In genomic region chr7:4923586-4924364, GRCm38 (mm10) we compare ENCODE assay signal across 8 mouse cellular contexts. TPM values are rescaled to one million over a fixed set of nuclear protein-coding genes. Genes with fewer than 3 reads are reported as not detected.
DNase-seq lines count a peak whose midpoint lies in the region; ATAC-seq and TF ChIP-seq lines count a peak whose summit lies in the region.

No protein-coding gene starts in this region.

- peak overlapping the region; percentile 40 for H3K4me3 ChIP-seq in hindbrain, postnatal 0 days (ENCODE audit: low read length)
- H3K4me3 ChIP-seq in limb, embryonic 13.5 days: peak overlapping the region; percentile 42
- peak overlapping the region; percentile 41 for H3K4me3 ChIP-seq in midbrain, embryonic 16.5 days (ENCODE audit: low read depth, low read length)

- 4% methylated on average over 37 of the region's 37 CpGs for WGBS in hindbrain, postnatal 0 days
- 5% methylated on average over 37 of the region's 37 CpGs for WGBS in limb, embryonic 13.5 days
- 4% methylated on average over 37 of the region's 37 CpGs for WGBS in midbrain, embryonic 16.5 days

- peaks cover 21% of the 10 kb centered on the region; the same call in 1 of the 2 replicates for H3K36me3 ChIP-seq in hindbrain, postnatal 0 days (ENCODE audit: insufficient read depth, low read length)
- H3K36me3 ChIP-seq in limb, embryonic 13.5 days: peaks cover 29% of the 10 kb centered on the region
- peaks cover 13% of the 10 kb centered on the region for H3K36me3 ChIP-seq in midbrain, embryonic 16.5 days (ENCODE audit: control insufficient read depth, insufficient read depth, low read length)

- H3K9ac ChIP-seq in hindbrain, postnatal 0 days (replicated peaks; ENCODE audit: low read length): peak overlapping the region; percentile 56
- H3K9ac ChIP-seq in limb, embryonic 13.5 days: peak overlapping the region; percentile 67
- H3K9ac ChIP-seq in midbrain, embryonic 16.5 days (ENCODE audit: low read depth, low read length): peak overlapping the region; percentile 85

- no peaks in the 10 kb centered on the region for H3K27me3 ChIP-seq in hindbrain, postnatal 0 days (ENCODE audit: insufficient read depth, low read length)
- H3K27me3 ChIP-seq in limb, embryonic 13.5 days: no peaks in the 10 kb centered on the region
- H3K27me3 ChIP-seq in midbrain, embryonic 16.5 days (ENCODE audit: control insufficient read depth, insufficient read depth, low read depth, low read length): no peaks in the 10 kb centered on the region

- no peaks in the 10 kb centered on the region for H3K9me3 ChIP-seq in hindbrain, postnatal 0 days (ENCODE audit: low read length)
- H3K9me3 ChIP-seq in limb, embryonic 13.5 days: no peaks in the 10 kb centered on the region
- H3K9me3 ChIP-seq in midbrain, embryonic 16.5 days (replicated peaks; ENCODE audit: control insufficient read depth, low read length, poor library complexity, severe bottlenecking): no peaks in the 10 kb centered on the region

- peaks cover 31% of the 10 kb centered on the region for H3K4me1 ChIP-seq in hindbrain, postnatal 0 days (ENCODE audit: insufficient read depth, low read length)
- peaks cover 73% of the 10 kb centered on the region for H3K4me1 ChIP-seq in limb, embryonic 13.5 days
- H3K4me1 ChIP-seq in midbrain, embryonic 16.5 days (ENCODE audit: control insufficient read depth, insufficient read depth, low read length): peaks cover 38% of the 10 kb centered on the region

- H3K27ac ChIP-seq in hindbrain, postnatal 0 days: peak overlapping the region; percentile 96
- H3K27ac ChIP-seq in limb, embryonic 13.5 days: peak overlapping the region; percentile 94
- peak overlapping the region; percentile 99 for H3K27ac ChIP-seq in midbrain, embryonic 16.5 days (ENCODE audit: low read length)

- peak; percentile 16 for ATAC-seq in hindbrain, postnatal 0 days
- no peak for ATAC-seq in limb, embryonic 13.5 days (ENCODE audit: low FRiP score, low read depth)
- ATAC-seq in midbrain, embryonic 16.5 days: peak; percentile 6

- peak; percentile 67 for DNase-seq in right cerebral cortex, adult 18-20 months
- no peak for DNase-seq in right cerebral cortex, postnatal 36 days (ENCODE audit: low spot score in 2 of 2)
- DNase-seq in cerebellum, postnatal 14 days: peak; percentile 62 to 72
- peak; percentile 67 for DNase-seq in gastrocnemius, postnatal 10 days
- peak; percentile 72 for DNase-seq in hindbrain, postnatal 0 days (ENCODE audit: low spot score)
- DNase-seq in yolk sac, embryonic 10.5 days (ENCODE audit: low spot score): no peak

- TF ChIP-seq CTCF in hindbrain, postnatal 0 days (IDR thresholded peaks at IDR 0.05; ENCODE audit: low read depth): peak; percentile 71

- peak overlapping the region; percentile 77 for H3K4me2 ChIP-seq in hindbrain, postnatal 0 days (ENCODE audit: low read depth, low read length)
- H3K4me2 ChIP-seq in limb, embryonic 13.5 days (replicated peaks): peak overlapping the region; percentile 87
- peak overlapping the region; percentile 92 for H3K4me2 ChIP-seq in midbrain, embryonic 16.5 days (ENCODE audit: low read length)

RNA-seq across cellular contexts. Expression of gene Ssc5d, which starts 1.8 kb away (rescaled TPM):
- total RNA-seq in gastrocnemius, postnatal 10 days (2021): 10 to 100 TPM; 43.3 to 55.0 TPM
- total RNA-seq in hindbrain, postnatal 0 days (2014; rRNA removed): 2.5 and 2.8 TPM in 2 replicates
- polyA plus RNA-seq in hindbrain, postnatal 0 days (2015; fragmentation: Nextera tagmentation; extraction: Ambion mirVana): 0.77 and 1.0 TPM in 2 replicates
- 6.4 and 8.1 TPM in 2 replicates for polyA plus RNA-seq in limb, embryonic 13.5 days (2015; fragmentation: Nextera tagmentation; extraction: Ambion mirVana)
- polyA plus RNA-seq in midbrain, embryonic 16.5 days (2015; fragmentation: Nextera tagmentation; extraction: Ambion mirVana): 0.72 and 0.85 TPM in 2 replicates

RNA-seq across cellular contexts. Expression of gene Nat14, which starts 1.9 kb away (rescaled TPM):
- total RNA-seq in gastrocnemius, postnatal 10 days (2021): 1 to 10 TPM; 1.9 to 4.4 TPM
- total RNA-seq in hindbrain, postnatal 0 days (2014; rRNA removed): 24.2 and 32.3 TPM in 2 replicates
- polyA plus RNA-seq in hindbrain, postnatal 0 days (2015; fragmentation: Nextera tagmentation; extraction: Ambion mirVana): 27.5 and 29.4 TPM in 2 replicates
- 3.1 and 3.3 TPM in 2 replicates for polyA plus RNA-seq in limb, embryonic 13.5 days (2015; fragmentation: Nextera tagmentation; extraction: Ambion mirVana)
- polyA plus RNA-seq in midbrain, embryonic 16.5 days (2015; fragmentation: Nextera tagmentation; extraction: Ambion mirVana): 48.2 and 49.4 TPM in 2 replicates

RNA-seq across cellular contexts. Expression of gene Zfp628, which starts 8.8 kb away (rescaled TPM):
- 10 to 100 TPM in 1 of 2 experiments, 1 to 10 TPM in 1; 9.9 to 10.5 TPM for total RNA-seq in gastrocnemius, postnatal 10 days (2021)
- 12.5 and 12.7 TPM in 2 replicates for total RNA-seq in hindbrain, postnatal 0 days (2014; rRNA removed)
- 5.2 and 5.7 TPM in 2 replicates for polyA plus RNA-seq in hindbrain, postnatal 0 days (2015; fragmentation: Nextera tagmentation; extraction: Ambion mirVana)
- polyA plus RNA-seq in limb, embryonic 13.5 days (2015; fragmentation: Nextera tagmentation; extraction: Ambion mirVana): 4.2 and 4.3 TPM in 2 replicates
- 3.1 and 3.6 TPM in 2 replicates for polyA plus RNA-seq in midbrain, embryonic 16.5 days (2015; fragmentation: Nextera tagmentation; extraction: Ambion mirVana)

RNA-seq across cellular contexts. Expression of gene Gm36210, which starts 17.5 kb away (rescaled TPM):
- under 1 TPM in 1 of 2 experiments, not detected in 1; 0.19 TPM for total RNA-seq in gastrocnemius, postnatal 10 days (2021)
- total RNA-seq in hindbrain, postnatal 0 days (2014; rRNA removed): 0.31 and 3.3 TPM in 2 replicates
- polyA plus RNA-seq in hindbrain, postnatal 0 days (2015; fragmentation: Nextera tagmentation; extraction: Ambion mirVana): 0.30 and 0.45 TPM in 2 replicates
- polyA plus RNA-seq in limb, embryonic 13.5 days (2015; fragmentation: Nextera tagmentation; extraction: Ambion mirVana): not detected in 2 replicates
- 0.32 and 0.38 TPM in 2 replicates for polyA plus RNA-seq in midbrain, embryonic 16.5 days (2015; fragmentation: Nextera tagmentation; extraction: Ambion mirVana)

RNA-seq across cellular contexts. Expression of gene Sbk2, which starts 40.4 kb away (rescaled TPM):
- total RNA-seq in gastrocnemius, postnatal 10 days (2021): 10 to 100 TPM; 31.0 to 46.5 TPM
- 0.31 TPM in 1 of 2 replicates, not detected in the other for total RNA-seq in hindbrain, postnatal 0 days (2014; rRNA removed)
- not detected in 2 replicates for polyA plus RNA-seq in hindbrain, postnatal 0 days (2015; fragmentation: Nextera tagmentation; extraction: Ambion mirVana)
- polyA plus RNA-seq in limb, embryonic 13.5 days (2015; fragmentation: Nextera tagmentation; extraction: Ambion mirVana): 0.38 and 0.92 TPM in 2 replicates
- polyA plus RNA-seq in midbrain, embryonic 16.5 days (2015; fragmentation: Nextera tagmentation; extraction: Ambion mirVana): 0.18 TPM in 1 of 2 replicates, not detected in the other

Comparison
In these comparisons a context has a peak if more than half of its experiments do, and no peak if none do; other contexts are left out.
1. DNase-seq: peak in right cerebral cortex, adult 18-20 months (single experiment), cerebellum, postnatal 14 days (2 of 2), gastrocnemius, postnatal 10 days (single experiment) and hindbrain, postnatal 0 days (single experiment); none in right cerebral cortex, postnatal 36 days (0 of 2) and yolk sac, embryonic 10.5 days (single experiment).
2. Peak in every context shown above with its lines, with median percentiles within 50 percentile points of each other: H3K27ac ChIP-seq, H3K4me2 ChIP-seq, H3K4me3 ChIP-seq and H3K9ac ChIP-seq.